Mouse (Mus musculus) forebrain, embryonic 13.5 days (tissue): ENCODE measurements around the gene Sorl1. TPM values are rescaled to one million over a fixed set of nuclear protein-coding genes. Genes with fewer than 3 reads are reported as not detected.

Source experiments
- ATAC-seq: fragments of 200-750 bp; cut with Nextera tagmentation; 2 replicates; pipeline ENCODE4 v1.8.0; 2017
- H3K27ac ChIP-seq: fragments of 300-500 bp; sonication (generic); 2 replicates; pipeline ENCODE4 v1.5.1; 2015; ENCODE audit warnings: inconsistent platforms, mild to moderate bottlenecking, moderate library complexity
- H3K27me3 ChIP-seq: fragments of 300-500 bp; sonication (generic); 2 replicates; pipeline ENCODE4 v1.6.1; 2015; ENCODE audit warnings: mild to moderate bottlenecking, inconsistent platforms
- H3K36me3 ChIP-seq: fragments of 300-500 bp; sonication (generic); 2 replicates; pipeline ENCODE4 v1.6.1; 2015; ENCODE audit warnings: mild to moderate bottlenecking, inconsistent platforms; ENCODE audit not compliant: poor library complexity, severe bottlenecking
- H3K4me1 ChIP-seq: fragments of 300-500 bp; sonication (generic); 2 replicates; pipeline ENCODE4 v1.6.1; 2015; ENCODE audit warnings: inconsistent platforms
- H3K4me2 ChIP-seq: fragments of 300-500 bp; sonication (generic); 2 replicates; pipeline ENCODE4 v1.6.1; 2015; ENCODE audit warnings: inconsistent platforms, mild to moderate bottlenecking, moderate library complexity
- H3K4me3 ChIP-seq: fragments of 300-500 bp; sonication (generic); 2 replicates; pipeline ENCODE4 v1.5.1; 2015; ENCODE audit warnings: mild to moderate bottlenecking, inconsistent platforms
- H3K9ac ChIP-seq: fragments of 300-500 bp; sonication (generic); 2 replicates; pipeline ENCODE4 v1.6.1; 2015; ENCODE audit warnings: mild to moderate bottlenecking, inconsistent platforms
- H3K9me3 ChIP-seq: fragments of 300-500 bp; sonication (generic); replicated peaks from 2 replicates; pipeline ENCODE4 v1.6.1; 2016; ENCODE audit warnings: inconsistent platforms
- WGBS: fragments of 180-500 bp; shearing (Covaris S2); methylation state at CpG from one replicate; pipeline ENCODE4 v1.1.7; 2015; 5-methylcytosine and 5-hydroxymethylcytosine counted together
- polyA plus RNA-seq: library from polyadenylated mRNA; unstranded; fragments of >200 nt; fragmentation: Nextera tagmentation; extraction: Ambion mirVana; gene quantifications from 2 replicates; pipeline ENCODE4 v1.2.1, GENCODE M21; 2015

Gene Sorl1
- polyA plus RNA-seq, 1 experiment from 2014 or later: 11.5 TPM

- no peak for ATAC-seq
- Histone ChIP-seq H3K4me2 (no peak overlapping the region), H3K27me3 (no peaks in the 10 kb centered on the region), H3K9ac (no peak overlapping the region), H3K27ac (no peak overlapping the region), H3K9me3 (no peaks in the 10 kb centered on the region), H3K4me3 (no peak overlapping the region), H3K36me3 (no peaks in the 10 kb centered on the region), H3K4me1 (peaks cover 14% of the 10 kb centered on the region)
- 77% methylated on average over 10 of the region's 10 CpGs for WGBS
These were observed 7.6 kb downstream of the Sorl1 start for GRCm38 (mm10) chr9:42116418-42117056.

GRCm38 (mm10) chr9:42115078-42115477, 9.0 kb downstream of the Sorl1 start:
- H3K4me1 ChIP-seq: peaks cover 17% of the 10 kb centered on the region; the same call in 1 of the 2 replicates
- H3K27ac ChIP-seq: no peak overlapping the region
- no peaks in the 10 kb centered on the region for H3K9me3 ChIP-seq
- no peak for ATAC-seq
- no peak overlapping the region for H3K4me2 ChIP-seq
- no peak overlapping the region for H3K4me3 ChIP-seq
- H3K9ac ChIP-seq: no peak overlapping the region
- no peaks in the 10 kb centered on the region for H3K27me3 ChIP-seq
- H3K36me3 ChIP-seq: no peaks in the 10 kb centered on the region
- 94% methylated on average over 7 of the region's 7 CpGs for WGBS

DNA sequence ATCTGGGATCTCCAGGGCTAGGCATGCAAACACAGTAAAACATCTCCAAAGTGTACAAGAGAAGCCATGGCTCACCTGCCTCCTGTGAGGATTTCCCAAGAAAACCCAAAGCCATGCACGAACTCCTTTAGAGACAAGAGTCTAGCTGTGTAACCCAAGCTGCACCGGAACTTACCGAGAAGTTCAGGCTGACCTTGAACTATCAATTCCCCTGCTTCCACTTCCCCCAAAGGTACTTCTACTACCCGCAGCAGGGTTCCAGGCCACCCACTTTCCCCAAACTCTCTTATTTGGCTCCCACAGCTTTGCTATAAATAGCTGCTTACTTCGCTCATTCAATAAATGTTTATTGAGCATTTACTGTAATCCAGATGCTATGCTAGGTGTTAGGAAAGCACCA, 10.8 kb downstream of the Sorl1 start:
- ATAC-seq: no peak
- no peak overlapping the region for H3K9ac ChIP-seq

GRCm38 (mm10) chr9:42112691-42113090, 11.4 kb downstream of the Sorl1 start:
- ATAC-seq: no peak
- Histone ChIP-seq H3K4me2 (no peak overlapping the region), H3K9ac (no peak overlapping the region), H3K36me3 (no peaks in the 10 kb centered on the region), H3K27ac (no peak overlapping the region), H3K4me1 (peaks cover 26% of the 10 kb centered on the region), H3K4me3 (no peak overlapping the region), H3K9me3 (no peaks in the 10 kb centered on the region), H3K27me3 (no peaks in the 10 kb centered on the region)
- WGBS: 88% methylated on average over 6 of the region's 6 CpGs

More for the DNA sequence above, 10.8 kb downstream of the Sorl1 start:
- Histone ChIP-seq H3K36me3 (no peaks in the 10 kb centered on the region), H3K4me1 (peaks cover 23% of the 10 kb centered on the region), H3K27ac (no peak overlapping the region), H3K4me3 (no peak overlapping the region), H3K27me3 (no peaks in the 10 kb centered on the region), H3K9me3 (no peaks in the 10 kb centered on the region), H3K4me2 (no peak overlapping the region)
- 95% methylated on average over 5 of the region's 5 CpGs for WGBS

- H3K4me2 ChIP-seq: no peak overlapping the region
- no peaks in the 10 kb centered on the region for H3K36me3 ChIP-seq
- peaks cover 26% of the 10 kb centered on the region for H3K4me1 ChIP-seq
- ATAC-seq: no peak
- WGBS: 85% methylated on average over 7 of the region's 7 CpGs
- no peak overlapping the region for H3K9ac ChIP-seq
- no peaks in the 10 kb centered on the region for H3K9me3 ChIP-seq
- H3K27me3 ChIP-seq: no peaks in the 10 kb centered on the region
- no peak overlapping the region for H3K4me3 ChIP-seq
- H3K27ac ChIP-seq: no peak overlapping the region
These were observed 12.8 kb downstream of the Sorl1 start for GRCm38 (mm10) chr9:42111256-42111655.

GRCm38 (mm10) chr9:42109837-42110451, 14.2 kb downstream of the Sorl1 start:
- Histone ChIP-seq H3K4me2 (no peak overlapping the region), H3K4me3 (no peak overlapping the region), H3K27me3 (no peaks in the 10 kb centered on the region), H3K9ac (no peak overlapping the region), H3K4me1 (peaks cover 26% of the 10 kb centered on the region), H3K9me3 (no peaks in the 10 kb centered on the region), H3K27ac (no peak overlapping the region), H3K36me3 (no peaks in the 10 kb centered on the region)
- 71% methylated on average over 9 of the region's 9 CpGs for WGBS
- ATAC-seq: no peak

DNA sequence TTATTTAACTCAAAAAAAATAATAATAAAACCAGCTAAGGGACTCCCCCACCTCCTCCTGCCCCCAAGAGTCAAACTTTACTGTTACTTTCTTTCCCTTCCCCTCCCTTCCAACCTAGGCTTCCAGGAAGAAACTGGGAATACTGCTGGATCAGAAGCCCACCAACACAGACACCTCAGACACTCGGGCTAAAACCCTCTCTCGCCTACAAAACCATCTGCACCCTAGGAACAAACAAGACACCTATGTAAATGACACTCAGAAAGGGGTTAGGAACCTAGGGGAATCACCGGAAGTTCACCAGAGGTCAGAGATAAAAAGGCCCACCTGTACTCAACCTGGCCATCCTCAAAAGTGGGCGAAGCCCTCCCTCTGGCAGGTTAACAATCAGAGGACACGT, 15.0 kb downstream of the Sorl1 start:
- Histone ChIP-seq H3K27me3 (no peaks in the 10 kb centered on the region), H3K4me2 (no peak overlapping the region), H3K4me1 (peaks cover 26% of the 10 kb centered on the region), H3K9ac (no peak overlapping the region), H3K4me3 (no peak overlapping the region), H3K36me3 (no peaks in the 10 kb centered on the region), H3K27ac (no peak overlapping the region), H3K9me3 (no peaks in the 10 kb centered on the region)
- ATAC-seq: no peak
- 69% methylated on average over 5 of the region's 5 CpGs for WGBS

GRCm38 (mm10) chr9:42108369-42108951, 15.6 kb downstream of the Sorl1 start:
- WGBS: 59% methylated on average over 6 of the region's 6 CpGs
- Histone ChIP-seq H3K4me3 (no peak overlapping the region), H3K4me1 (peaks cover 26% of the 10 kb centered on the region), H3K27ac (no peak overlapping the region), H3K36me3 (no peaks in the 10 kb centered on the region), H3K9ac (no peak overlapping the region), H3K4me2 (no peak overlapping the region), H3K27me3 (no peaks in the 10 kb centered on the region), H3K9me3 (no peaks in the 10 kb centered on the region)
- no peak for ATAC-seq

- no peaks in the 10 kb centered on the region for H3K36me3 ChIP-seq
- H3K4me2 ChIP-seq: no peak overlapping the region
- no peak for ATAC-seq
- H3K27ac ChIP-seq: no peak overlapping the region
- 90% methylated on average over 10 of the region's 10 CpGs for WGBS
- no peaks in the 10 kb centered on the region for H3K9me3 ChIP-seq
- H3K9ac ChIP-seq: no peak overlapping the region
- peaks cover 26% of the 10 kb centered on the region for H3K4me1 ChIP-seq
- H3K27me3 ChIP-seq: no peaks in the 10 kb centered on the region
- no peak overlapping the region for H3K4me3 ChIP-seq
These were observed 17.0 kb downstream of the Sorl1 start for GRCm38 (mm10) chr9:42107062-42107461.

DNA sequence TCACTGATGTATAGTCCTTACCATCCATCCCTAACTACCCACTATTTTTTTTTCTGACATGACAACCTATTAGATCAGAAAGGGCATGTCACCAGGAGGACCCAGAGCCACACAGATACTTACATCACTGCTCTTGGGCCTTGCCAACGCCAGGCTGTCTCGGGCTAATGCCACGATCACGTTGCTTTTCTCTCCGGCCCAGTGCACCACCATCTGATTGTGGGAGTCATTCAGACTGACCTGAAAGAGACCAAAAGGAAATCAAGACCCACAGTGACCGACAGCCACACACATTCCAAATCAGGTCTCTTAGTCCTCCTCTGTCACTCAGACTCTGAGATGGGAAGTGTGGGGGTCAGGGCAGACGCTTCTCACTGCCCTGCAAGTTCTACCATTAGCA, 17.8 kb downstream of the Sorl1 start:
- H3K9ac ChIP-seq: no peak overlapping the region
- H3K4me2 ChIP-seq: no peak overlapping the region
- no peaks in the 10 kb centered on the region for H3K27me3 ChIP-seq
- no peak overlapping the region for H3K4me3 ChIP-seq
- H3K4me1 ChIP-seq: peaks cover 27% of the 10 kb centered on the region
- no peak overlapping the region for H3K27ac ChIP-seq
- no peaks in the 10 kb centered on the region for H3K9me3 ChIP-seq
- no peak for ATAC-seq
- WGBS: 91% methylated on average over 7 of the region's 7 CpGs
- no peaks in the 10 kb centered on the region for H3K36me3 ChIP-seq

- Histone ChIP-seq H3K27me3 (no peaks in the 10 kb centered on the region), H3K9ac (no peak overlapping the region), H3K36me3 (0 out of 2 replicates have a peak, but pooled peaks cover 5% of the 10 kb centered on the region), H3K27ac (no peak overlapping the region), H3K9me3 (no peaks in the 10 kb centered on the region), H3K4me3 (no peak overlapping the region), H3K4me1 (peaks cover 23% of the 10 kb centered on the region), H3K4me2 (no peak overlapping the region)
- no peak for ATAC-seq
- WGBS: 93% methylated on average over 7 of the region's 7 CpGs
These were observed 20.6 kb downstream of the Sorl1 start for GRCm38 (mm10) chr9:42103546-42103945.

- Histone ChIP-seq H3K27me3 (no peaks in the 10 kb centered on the region), H3K4me1 (peaks cover 18% of the 10 kb centered on the region), H3K4me2 (no peak overlapping the region), H3K36me3 (peaks cover 19% of the 10 kb centered on the region; the same call in 1 of the 2 replicates), H3K4me3 (no peak overlapping the region), H3K9ac (no peak overlapping the region), H3K27ac (no peak overlapping the region), H3K9me3 (no peaks in the 10 kb centered on the region)
- ATAC-seq: no peak
- 94% methylated on average over 6 of the region's 6 CpGs for WGBS
These were observed 22.1 kb downstream of the Sorl1 start for GRCm38 (mm10) chr9:42102013-42102412.
